Mouse (Mus musculus): ENCODE data around the gene Eprs. TPM values are rescaled to one million over a fixed set of nuclear protein-coding genes. Genes with fewer than 3 reads are reported as not detected.
"Not testable (repeated sequence)": the region's sequence is repeated elsewhere in the genome, so short reads cannot be mapped to it uniquely, and the experiment has no call there.

Gene Eprs
- 43.2 and 48.1 TPM in 2 replicates for polyA plus RNA-seq (2015; fragmentation: Nextera tagmentation; extraction: Ambion mirVana)

GRCm38 (mm10) chr1:185362677-185363520, at the start of gene Eprs:
TSS of gene Eprs (plus strand) at chr1:185363044.
- under 1% methylated on average over 91 of the region's 92 CpGs for WGBS
- peaks cover 10% of the 10 kb centered on the region for H3K36me3 ChIP-seq (ENCODE audit: control insufficient read depth, insufficient read depth)
- peak within 1 kb of the TSS; percentile 92 for H3K9ac ChIP-seq (ENCODE audit: low read depth, low read length)
- peak within 1 kb of the TSS; percentile 96 for H3K4me3 ChIP-seq (ENCODE audit: low read depth, low read length)
- H3K9me3 ChIP-seq (ENCODE audit: control insufficient read depth): no peaks in the 10 kb centered on the region
- H3K4me1 ChIP-seq (replicated peaks; ENCODE audit: control insufficient read depth, insufficient read depth, low read length): no peaks in the 10 kb centered on the region
- H3K27me3 ChIP-seq (replicated peaks; ENCODE audit: control insufficient read depth, insufficient read depth, low read length): no peaks in the 10 kb centered on the region
- ATAC-seq: peak; percentile 97
- peak; percentile 45 for TF ChIP-seq CTCF (IDR thresholded peaks at IDR 0.05; ENCODE audit: low read depth)
- H3K27ac ChIP-seq (ENCODE audit: low read depth, low read length): peak within 1 kb of the TSS; percentile 99
- peak within 1 kb of the TSS; percentile 89 for H3K4me2 ChIP-seq (replicated peaks; ENCODE audit: low read depth)

- peak; percentile 7; the same call in 1 of the 2 replicates for ATAC-seq
- Histone ChIP-seq H3K4me3 (ENCODE audit: low read depth, low read length) (no peak overlapping the region), H3K27me3 (replicated peaks; ENCODE audit: control insufficient read depth, insufficient read depth, low read length) (no peaks in the 10 kb centered on the region), H3K9me3 (ENCODE audit: control insufficient read depth) (no peaks in the 10 kb centered on the region), H3K4me1 (replicated peaks; ENCODE audit: control insufficient read depth, insufficient read depth, low read length) (peaks cover 6% of the 10 kb centered on the region; the same call in 1 of the 2 replicates), H3K36me3 (ENCODE audit: control insufficient read depth, insufficient read depth) (peaks cover 51% of the 10 kb centered on the region), H3K4me2 (replicated peaks; ENCODE audit: low read depth) (peak overlapping the region; percentile 59; the same call in 1 of the 2 replicates), H3K9ac (ENCODE audit: low read depth, low read length) (no peak overlapping the region), H3K27ac (ENCODE audit: low read depth, low read length) (0 out of 2 replicates have a peak overlapping the region, but pooled peaks have one; percentile 90)
- peak; percentile 29; the same call in 1 of the 2 replicates for TF ChIP-seq CTCF (IDR thresholded peaks at IDR 0.05; ENCODE audit: low read depth)
- WGBS: 66% methylated on average over 4 of the region's 4 CpGs
Measured at GRCm38 (mm10) chr1:185314546-185314945, 48.3 kb upstream of the Eprs start.

GRCm38 (mm10) chr1:185315846-185316568, 46.8 kb upstream of the Eprs start:
- TF ChIP-seq CTCF (IDR thresholded peaks at IDR 0.05; ENCODE audit: low read depth): no peak
- Histone ChIP-seq H3K9me3 (ENCODE audit: control insufficient read depth) (no peaks in the 10 kb centered on the region), H3K4me2 (replicated peaks; ENCODE audit: low read depth) (no peak overlapping the region), H3K36me3 (ENCODE audit: control insufficient read depth, insufficient read depth) (peaks cover 64% of the 10 kb centered on the region), H3K27me3 (replicated peaks; ENCODE audit: control insufficient read depth, insufficient read depth, low read length) (no peaks in the 10 kb centered on the region), H3K9ac (ENCODE audit: low read depth, low read length) (no peak overlapping the region), H3K27ac (ENCODE audit: low read depth, low read length) (no peak overlapping the region; the same call in 1 of the 2 replicates), H3K4me3 (ENCODE audit: low read depth, low read length) (no peak overlapping the region), H3K4me1 (replicated peaks; ENCODE audit: control insufficient read depth, insufficient read depth, low read length) (peaks cover 5% of the 10 kb centered on the region; the same call in 1 of the 2 replicates)
- WGBS: 77% methylated on average over 16 of the region's 16 CpGs
- ATAC-seq: no peak

- H3K9me3 ChIP-seq (ENCODE audit: control insufficient read depth); H3K27me3 ChIP-seq (replicated peaks; ENCODE audit: control insufficient read depth, insufficient read depth, low read length); H3K27ac ChIP-seq (ENCODE audit: low read depth, low read length); H3K9ac ChIP-seq (ENCODE audit: low read depth, low read length); H3K4me1 ChIP-seq (replicated peaks; ENCODE audit: control insufficient read depth, insufficient read depth, low read length); ATAC-seq: not testable (repeated sequence)
- WGBS: 47% methylated on average over 3 of the region's 3 CpGs
- peaks cover 37% of the 10 kb centered on the region for H3K36me3 ChIP-seq (ENCODE audit: control insufficient read depth, insufficient read depth)
- peak overlapping the region; percentile 85 for H3K4me3 ChIP-seq (ENCODE audit: low read depth, low read length)
- peak overlapping the region; percentile 79 for H3K4me2 ChIP-seq (replicated peaks; ENCODE audit: low read depth)
Measured at GRCm38 (mm10) chr1:185327754-185328345, 35.0 kb upstream of the Eprs start.

- Histone ChIP-seq H3K36me3 (ENCODE audit: control insufficient read depth, insufficient read depth) (peaks cover 26% of the 10 kb centered on the region), H3K9ac (ENCODE audit: low read depth, low read length) (peak within 1 kb of the TSS; percentile 82), H3K4me2 (replicated peaks; ENCODE audit: low read depth) (peak within 1 kb of the TSS; percentile 79), H3K4me3 (ENCODE audit: low read depth, low read length) (peak within 1 kb of the TSS; percentile 85), H3K27ac (ENCODE audit: low read depth, low read length) (peak within 1 kb of the TSS; percentile 93), H3K9me3 (ENCODE audit: control insufficient read depth) (no peaks in the 10 kb centered on the region), H3K27me3 (replicated peaks; ENCODE audit: control insufficient read depth, insufficient read depth, low read length) (no peaks in the 10 kb centered on the region), H3K4me1 (replicated peaks; ENCODE audit: control insufficient read depth, insufficient read depth, low read length) (no peaks in the 10 kb centered on the region; the same call in 1 of the 2 replicates)
- no peak for TF ChIP-seq CTCF (IDR thresholded peaks at IDR 0.05; ENCODE audit: low read depth)
- under 1% methylated on average over 71 of the region's 76 CpGs for WGBS
- ATAC-seq: peak; percentile 78
Measured at GRCm38 (mm10) chr1:185328721-185329610, 33.9 kb upstream of the Eprs start, which contains the start of gene Iars2. TSS of gene Iars2 (minus strand) at chr1:185329396.
